Mouse (Mus musculus) spleen, adult 2 months (tissue): ENCODE data around the gene Sh2d1b1. TPM values are rescaled to one million over a fixed set of nuclear protein-coding genes. Genes with fewer than 3 reads are reported as not detected.
"Not testable (repeated sequence)": the region's sequence is repeated elsewhere in the genome, so short reads cannot be mapped to it uniquely, and the experiment has no call there.

Experiments
- DNase-seq, 2 experiments: peaks; one replicate each; pipeline versions ENCODE4 v3.0.0 to v3.0.0-alpha.2; 2012 to 2021; ENCODE audit warnings: low spot score in 2 of 2, low read depth in 1 of 2
- H3K27ac ChIP-seq: fragments of 200-500 bp; 2 replicates; pipeline ENCODE4 v1.5.1; 2012; ENCODE audit warnings: low read length, inconsistent platforms; ENCODE audit not compliant: insufficient read depth
- H3K27me3 ChIP-seq: fragments of 200-500 bp; 2 replicates; pipeline ENCODE4 v1.6.1; 2012; ENCODE audit warnings: mild to moderate bottlenecking, moderate library complexity, low read length, inconsistent platforms; ENCODE audit not compliant: control insufficient read depth, insufficient read depth
- H3K36me3 ChIP-seq: fragments of 200-500 bp; 2 replicates; pipeline ENCODE4 v1.6.1; 2012; ENCODE audit warnings: mild to moderate bottlenecking, low read length, inconsistent platforms; ENCODE audit not compliant: control insufficient read depth, insufficient read depth
- H3K4me1 ChIP-seq: fragments of 200-500 bp; 2 replicates; pipeline ENCODE4 v1.6.1; 2011; ENCODE audit warnings: inconsistent platforms; ENCODE audit not compliant: control insufficient read depth, insufficient read depth, insufficient read length
- H3K4me3 ChIP-seq: fragments of 200-500 bp; 2 replicates; pipeline ENCODE4 v1.5.1; 2011; ENCODE audit warnings: mild to moderate bottlenecking, inconsistent platforms; ENCODE audit not compliant: insufficient read depth, insufficient read length; ENCODE audit errors: extremely low read depth
- CTCF ChIP-seq: fragments of 200-500 bp; IDR thresholded peaks from 2 replicates; pipeline ENCODE4 v1.5.1; 2011; ENCODE audit warnings: mild to moderate bottlenecking, inconsistent platforms; ENCODE audit not compliant: insufficient read depth, insufficient read length, insufficient replicate concordance; ENCODE audit errors: extremely low read depth
- POLR2A ChIP-seq: fragments of 200-500 bp; IDR thresholded peaks from 2 replicates; pipeline ENCODE4 v1.6.1; 2011; ENCODE audit warnings: low read depth, low read length, inconsistent platforms
- WGBS: fragments of 180-500 bp; shearing (Covaris S2); methylation state at CpG from one replicate; pipeline ENCODE4 v1.1.7; 2018; 5-methylcytosine and 5-hydroxymethylcytosine counted together
- polyA plus RNA-seq: library from polyadenylated mRNA; depleted of rRNA; stranded (reverse); fragments of >200 nt; gene quantifications from 2 replicates; pipeline ENCODE4 v1.2.3, GENCODE M21; 2012; rRNA removed

Gene Sh2d1b1
- 2.1 and 3.0 TPM in 2 replicates for polyA plus RNA-seq

DNA sequence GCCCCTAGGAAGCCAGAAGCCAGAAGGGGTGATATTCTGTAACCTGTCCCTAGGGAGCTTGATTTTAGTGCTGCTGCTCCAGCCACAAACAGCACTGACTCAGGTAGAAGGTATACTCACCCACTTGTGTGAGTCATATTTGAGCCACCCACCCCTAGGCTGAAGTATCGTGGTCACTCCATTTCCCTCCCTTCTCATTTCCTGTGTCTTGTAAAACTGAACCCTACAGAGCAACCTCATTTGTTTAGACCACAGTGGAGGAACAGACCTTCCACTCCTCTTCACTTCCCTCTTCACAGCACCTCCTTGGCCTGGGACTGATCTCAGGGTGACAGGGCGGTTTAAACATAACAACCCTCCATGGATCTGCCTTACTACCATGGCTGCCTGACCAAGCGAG lies at the start of gene Sh2d1b1:
Gene Sh2d1b1 (plus strand): TSS at position 305 of the 400 bp plus-strand sequence.
- H3K27me3 ChIP-seq, result no peaks in the 10 kb centered on the region
- 17% methylated on average over 3 of the region's 3 CpGs for WGBS
- no peaks in the 10 kb centered on the region for H3K36me3 ChIP-seq
- TF ChIP-seq CTCF (no peak), POLR2A (no peak)
- H3K27ac ChIP-seq, result peak within 1 kb of the TSS; percentile 29; the same call in 1 of the 2 replicates
- DNase-seq, result no peak
- H3K4me1 ChIP-seq, result no peaks in the 10 kb centered on the region
- no peak within 1 kb of the TSS for H3K4me3 ChIP-seq

- not testable (repeated sequence) for H3K4me3 ChIP-seq, DNase-seq, H3K27me3 ChIP-seq, H3K4me1 ChIP-seq, H3K36me3 ChIP-seq, H3K27ac ChIP-seq
- 70% methylated on average over 6 of the region's 6 CpGs for WGBS
Observed at GRCm38 (mm10) chr1:170232688-170233087, 44.4 kb upstream of the Sh2d1b1 start, which contains the start of gene Sh2d1b2. TSS of gene Sh2d1b2 (plus strand) at chr1:170232749.

- TF ChIP-seq CTCF (no peak), POLR2A (no peak)
- WGBS, result 90% methylated on average over 3 of the region's 3 CpGs
- H3K4me1 ChIP-seq, result no peaks in the 10 kb centered on the region
Observed at GRCm38 (mm10) chr1:170245016-170245415, 32.1 kb upstream of the Sh2d1b1 start.

DNA sequence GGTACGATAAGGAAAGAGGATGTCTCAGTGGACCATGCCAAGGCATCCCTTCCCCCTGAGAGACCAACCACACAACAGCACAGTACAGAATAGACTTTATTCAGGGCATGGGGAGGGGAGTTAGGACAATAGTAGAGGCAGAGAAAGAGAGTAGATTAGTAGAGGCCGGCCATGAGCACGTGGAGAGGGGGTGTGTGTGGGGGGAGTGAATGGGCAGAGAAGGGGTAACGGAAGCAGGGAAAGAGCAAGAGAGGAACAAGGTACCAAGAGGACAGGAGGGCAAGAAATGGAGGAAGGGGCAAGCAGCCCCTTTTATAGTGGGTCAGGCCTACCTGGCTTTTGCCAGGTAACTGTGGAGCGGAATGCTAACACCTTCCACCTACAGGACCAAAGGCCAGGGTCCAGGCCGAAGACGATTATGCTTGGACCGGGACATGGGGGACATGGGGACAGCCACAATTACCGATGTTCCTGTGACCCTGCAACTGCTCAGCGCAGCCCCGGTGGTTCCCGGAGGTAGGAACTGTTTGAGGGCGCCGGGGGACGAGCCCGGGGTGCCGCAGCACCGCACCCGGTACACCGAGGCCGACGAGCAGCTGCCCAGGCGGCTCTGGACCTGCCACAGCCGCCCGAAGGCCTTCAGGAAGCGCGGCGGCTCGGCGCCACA lies 22.1 kb upstream of the Sh2d1b1 start:
- Histone ChIP-seq H3K27me3 (no peaks in the 10 kb centered on the region), H3K36me3 (no peaks in the 10 kb centered on the region), H3K4me3 (peak overlapping the region; percentile 66), H3K4me1 (no peaks in the 10 kb centered on the region), H3K27ac (no peak overlapping the region)
- 45% methylated on average over 30 of the region's 30 CpGs for WGBS
- peak in 1 of 2 experiments; percentile 3 for DNase-seq
- no peak for TF ChIP-seq CTCF
- no peak for TF ChIP-seq POLR2A

More at GRCm38 (mm10) chr1:170245016-170245415, 32.1 kb upstream of the Sh2d1b1 start:
- no peak overlapping the region for H3K27ac ChIP-seq
- no peaks in the 10 kb centered on the region for H3K36me3 ChIP-seq
- no peak for DNase-seq
- no peak overlapping the region for H3K4me3 ChIP-seq
- no peaks in the 10 kb centered on the region; the same call in 1 of the 2 replicates for H3K27me3 ChIP-seq

DNA sequence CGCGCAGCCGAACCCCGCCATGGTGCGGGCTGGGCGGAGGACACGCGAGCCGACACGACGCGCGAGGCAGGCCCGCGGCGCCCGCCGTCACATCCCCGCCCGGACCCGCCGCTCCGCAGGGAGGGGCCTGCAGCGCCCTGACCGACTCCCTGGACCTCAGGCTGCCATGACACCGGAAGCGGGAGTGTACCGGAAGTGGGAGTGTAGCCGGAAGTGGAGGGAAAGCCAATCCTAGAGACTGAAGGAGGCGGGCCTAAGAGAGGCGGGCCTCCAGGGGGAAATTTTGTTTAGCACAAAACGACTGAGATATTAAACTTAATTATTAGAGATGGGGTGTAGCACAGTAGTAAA lies 21.6 kb upstream of the Sh2d1b1 start:
- Histone ChIP-seq H3K4me3 (peak overlapping the region; percentile 66), H3K27ac (no peak overlapping the region), H3K27me3 (no peaks in the 10 kb centered on the region), H3K4me1 (no peaks in the 10 kb centered on the region), H3K36me3 (no peaks in the 10 kb centered on the region)
- WGBS, result 31% methylated on average over 32 of the region's 32 CpGs
- TF ChIP-seq CTCF (no peak), POLR2A (peak; percentile 30; the same call in 1 of the 2 replicates)
- peak; percentile 69 to 71 for DNase-seq

DNA sequence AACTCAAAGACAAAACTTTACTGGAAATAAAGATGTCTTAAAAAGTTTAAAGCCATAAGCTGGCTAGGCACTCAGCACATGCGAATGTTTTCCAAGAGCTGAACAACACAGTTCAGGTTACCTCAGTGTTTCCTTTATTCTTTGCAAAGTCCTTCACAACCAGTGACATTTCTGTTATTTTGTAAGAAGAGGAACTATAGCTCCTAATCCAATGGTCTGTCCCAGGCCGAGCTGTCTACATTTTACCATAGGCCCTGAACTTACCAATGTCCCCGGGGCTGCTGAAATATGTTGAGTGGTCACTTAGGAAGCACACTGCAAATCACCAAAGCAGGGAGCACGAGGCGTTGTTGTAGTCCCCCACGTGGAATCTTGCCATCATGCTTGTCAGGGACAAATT lies 6.8 kb upstream of the Sh2d1b1 start:
- no peak for DNase-seq
- no peak overlapping the region for H3K27ac ChIP-seq
- no peaks in the 10 kb centered on the region for H3K36me3 ChIP-seq
- WGBS, result 70% methylated on average over 6 of the region's 6 CpGs
- no peak overlapping the region for H3K4me3 ChIP-seq
- TF ChIP-seq CTCF (no peak), POLR2A (no peak)
- H3K27me3 ChIP-seq, result no peaks in the 10 kb centered on the region; the same call in 1 of the 2 replicates
- H3K4me1 ChIP-seq, result no peaks in the 10 kb centered on the region

GRCm38 (mm10) chr1:170270696-170271095 lies 6.4 kb upstream of the Sh2d1b1 start:
- no peaks in the 10 kb centered on the region for H3K4me1 ChIP-seq
- no peak for TF ChIP-seq CTCF
- TF ChIP-seq POLR2A, result no peak
- no peaks in the 10 kb centered on the region for H3K36me3 ChIP-seq
- WGBS, result 38% methylated on average over 4 of the region's 4 CpGs
- H3K4me3 ChIP-seq, result no peak overlapping the region
- H3K27ac ChIP-seq, result no peak overlapping the region
- no peak for DNase-seq
- no peaks in the 10 kb centered on the region; the same call in 1 of the 2 replicates for H3K27me3 ChIP-seq
